Mouse (Mus musculus) NIH3T3 (cell line): ENCODE measurements at regions not wholly inside any gene's neighbourhood (a gene's known extent, or its start where the extent isn't known, plus 50 kb on each side); places are given as distances from the start of the nearest gene placed in this dataset.
"Not testable (repeated sequence)": the region's sequence is repeated elsewhere in the genome, so short reads cannot be mapped to it uniquely, and the experiment has no call there.

ENCODE experiments used
- DNase-seq: peaks from one replicate; pipeline ENCODE4 v3.0.0-alpha.2; 2012; ENCODE audit warnings: low read depth

DNA sequence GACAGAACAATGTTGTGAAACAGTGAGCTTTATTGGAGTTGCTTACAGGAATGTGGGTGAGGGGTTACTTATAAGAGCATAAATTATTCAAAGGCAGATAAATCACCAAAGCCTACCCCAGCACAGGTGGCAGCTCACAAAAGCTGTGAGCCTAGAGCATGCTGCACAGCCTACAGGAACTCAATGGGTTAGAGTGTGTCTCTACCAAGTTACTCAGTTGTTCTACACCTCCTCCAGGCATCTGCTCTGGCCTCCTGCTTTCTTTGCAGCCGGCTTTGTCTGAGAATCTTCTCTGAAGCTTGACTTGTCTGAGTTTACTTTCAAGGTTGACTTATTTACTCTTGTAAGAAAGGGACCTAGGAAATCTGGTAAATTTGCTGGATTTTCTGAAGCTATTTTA is 336.5 kb downstream of the Fscb start:
- DNase-seq = no peak

- DNase-seq = no peak
Observed at GRCm38 (mm10) chr12:64116438-64116837, 358.1 kb downstream of the Fscb start.

GRCm38 (mm10) chr12:64114476-64114875 is 360.0 kb downstream of the Fscb start:
- no peak for DNase-seq

GRCm38 (mm10) chr12:64104214-64104613 is 370.3 kb downstream of the Fscb start:
- DNase-seq = peak; percentile 20

DNA sequence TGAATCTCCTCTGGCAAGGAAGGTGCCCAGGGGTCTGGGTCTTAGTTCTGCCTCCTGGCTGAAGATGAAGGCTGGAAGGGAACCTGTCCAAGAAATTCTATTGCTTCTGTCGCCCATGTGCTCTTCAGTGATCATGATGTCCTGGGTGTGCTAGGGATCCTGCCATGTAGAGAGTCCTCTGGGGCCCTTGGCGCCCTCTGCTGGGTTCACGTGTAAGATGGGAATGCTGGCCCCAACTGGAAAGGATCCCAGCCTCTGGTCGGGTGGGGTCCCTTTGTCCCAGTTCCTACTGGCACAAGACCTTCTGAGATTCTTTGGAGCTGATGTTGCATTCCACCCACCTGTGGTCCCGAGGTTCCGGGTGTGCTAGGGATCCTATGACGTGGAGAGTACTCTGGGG is 397.7 kb downstream of the Fscb start:
- DNase-seq = no peak

GRCm38 (mm10) chr12:64045528-64045927 is 429.0 kb downstream of the Fscb start:
- no peak for DNase-seq

- not testable (repeated sequence) for DNase-seq
Observed at GRCm38 (mm10) chr12:64008631-64009030, 465.9 kb downstream of the Fscb start.
